Mouse (Mus musculus) regulatory T cell (primary cell): ENCODE results near the gene Tmprss12.
"Not testable (repeated sequence)": the region's sequence is repeated elsewhere in the genome, so short reads cannot be mapped to it uniquely, and the experiment has no call there.

Source experiments
- in situ Hi-C: fragments of 300-600 bp; cut with MboI, MseI; formaldehyde crosslinking; loops from one replicate; pipeline ENCODE4 v1.15.1; 2025; ENCODE audit warnings: high pct_unique_total_duplicates

The Tmprss12 gene

DNA sequence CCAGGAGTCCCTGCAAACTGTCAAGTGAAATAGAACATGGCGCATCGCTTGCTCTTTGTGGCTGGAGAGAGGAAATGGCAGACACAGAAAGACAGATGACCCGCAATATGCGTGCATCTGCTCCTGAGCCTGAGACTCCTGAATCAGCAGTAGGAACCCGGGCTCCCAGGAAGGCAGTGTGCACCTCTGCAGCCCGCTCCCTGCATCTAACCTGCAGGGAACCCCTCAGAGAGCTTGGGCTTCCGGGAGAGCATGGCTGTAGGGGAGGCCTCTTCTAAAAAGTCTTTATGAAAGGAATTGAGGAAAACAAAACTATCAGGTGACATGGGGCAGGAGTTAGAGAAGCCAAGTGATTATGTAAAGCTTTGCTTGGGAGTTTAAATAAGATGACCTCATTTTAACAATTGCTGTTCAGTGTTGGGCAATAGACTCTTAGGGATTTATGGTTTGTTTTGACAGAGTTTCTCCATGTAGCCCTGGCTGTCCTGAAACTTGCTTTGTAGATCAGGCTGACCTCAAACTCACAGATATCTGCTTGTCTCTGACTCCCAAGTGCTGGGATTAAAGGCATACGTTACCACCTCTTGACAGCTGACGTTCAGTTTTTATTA is 39.8 kb downstream of the Tmprss12 start:
- in situ Hi-C loops, result loop anchor here (5.0 kb wide), 1 partner anchor 132 kb away; no protein-coding TSS in a partner anchor

DNA sequence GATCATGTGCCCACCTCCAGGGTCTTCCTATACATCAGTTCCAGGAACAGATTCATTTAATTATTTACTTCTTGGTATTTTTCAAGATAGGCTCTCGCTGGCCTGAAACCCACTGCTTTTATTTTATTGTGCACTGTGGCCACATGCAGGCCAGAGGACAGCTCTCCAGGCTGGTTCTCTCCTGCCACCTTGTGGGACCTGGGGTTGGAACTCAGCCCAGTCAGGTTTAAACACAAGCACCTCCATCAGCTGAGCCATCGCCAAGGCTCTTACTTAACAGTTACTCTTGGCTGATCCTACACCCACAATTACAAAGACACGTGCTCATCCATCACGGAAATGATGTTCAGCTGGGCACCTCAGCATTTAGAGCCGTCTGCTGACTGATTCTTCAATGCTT is 40.5 kb downstream of the Tmprss12 start:
- in situ Hi-C loops, result loop anchor here (5.0 kb wide), 1 partner anchor 131 kb away; no protein-coding TSS in a partner anchor

DNA sequence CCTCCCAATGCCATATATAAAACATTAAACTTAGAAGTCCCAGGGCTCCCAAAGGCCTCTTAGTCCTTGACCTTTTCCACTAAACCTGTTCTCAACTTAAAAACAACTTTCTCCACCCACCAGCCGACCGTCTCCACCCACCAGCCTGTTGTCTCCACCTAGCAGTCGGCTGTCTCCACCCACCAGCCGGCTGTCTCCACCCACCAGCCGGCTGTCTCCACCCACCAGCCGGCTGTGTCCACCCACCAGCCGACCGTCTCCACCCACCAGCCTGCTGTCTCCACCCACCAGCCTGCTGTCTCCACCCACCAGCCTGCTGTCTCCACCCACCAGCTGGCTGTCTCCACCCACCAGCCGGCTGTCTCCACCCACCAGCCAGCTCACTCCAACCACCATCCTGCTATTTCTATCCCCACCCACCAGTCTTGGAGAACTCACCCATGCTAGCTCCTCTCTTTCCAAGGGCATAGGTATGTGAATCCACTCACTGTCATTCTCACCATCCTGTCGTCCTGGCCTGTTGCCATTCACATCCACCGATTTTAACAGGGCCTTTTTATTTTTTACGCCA is 43.5 kb downstream of the Tmprss12 start:
- in situ Hi-C loops, result loop anchor here (5.0 kb wide), 1 partner anchor 128 kb away; no protein-coding TSS in a partner anchor

DNA sequence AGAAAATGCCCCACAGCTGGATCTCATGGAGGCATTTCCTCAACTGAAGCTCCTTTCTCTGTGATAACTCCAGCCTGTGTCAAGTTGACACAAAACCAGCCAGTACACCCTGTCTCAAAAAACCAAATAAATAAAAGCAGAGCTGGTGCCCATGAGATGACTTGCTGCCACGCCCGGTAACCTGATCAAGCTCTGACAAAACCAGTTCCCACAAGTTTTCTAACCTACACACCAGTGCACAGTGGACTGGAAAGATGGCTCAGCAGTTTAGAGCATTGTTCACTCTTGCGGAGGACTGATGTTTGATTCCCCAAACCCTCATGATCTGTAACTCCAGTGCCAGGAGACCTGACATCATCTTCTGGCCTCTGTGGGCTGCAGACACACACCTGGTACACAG is 44.6 kb downstream of the Tmprss12 start:
- in situ Hi-C loops, result no loop called here

DNA sequence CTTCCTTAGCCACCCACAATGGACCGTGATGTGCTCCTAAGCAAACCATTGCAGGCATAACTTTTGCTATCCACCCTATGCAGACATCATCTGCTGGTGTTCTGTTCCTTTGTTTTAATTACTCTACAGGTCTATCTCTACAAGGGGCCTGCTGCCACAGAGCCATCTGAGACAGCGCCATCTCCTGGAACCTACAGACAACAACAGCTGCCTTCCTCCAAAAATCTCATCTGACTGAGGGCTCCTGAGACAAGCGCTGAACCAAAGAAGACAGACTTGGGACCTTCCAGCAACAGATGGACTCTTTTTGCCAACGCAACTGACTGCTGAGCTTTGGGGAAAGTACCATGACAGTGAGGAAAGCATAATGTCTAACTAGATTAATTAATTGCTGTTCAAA is 47.5 kb downstream of the Tmprss12 start:
- in situ Hi-C loops, result not testable (repeated sequence)

DNA sequence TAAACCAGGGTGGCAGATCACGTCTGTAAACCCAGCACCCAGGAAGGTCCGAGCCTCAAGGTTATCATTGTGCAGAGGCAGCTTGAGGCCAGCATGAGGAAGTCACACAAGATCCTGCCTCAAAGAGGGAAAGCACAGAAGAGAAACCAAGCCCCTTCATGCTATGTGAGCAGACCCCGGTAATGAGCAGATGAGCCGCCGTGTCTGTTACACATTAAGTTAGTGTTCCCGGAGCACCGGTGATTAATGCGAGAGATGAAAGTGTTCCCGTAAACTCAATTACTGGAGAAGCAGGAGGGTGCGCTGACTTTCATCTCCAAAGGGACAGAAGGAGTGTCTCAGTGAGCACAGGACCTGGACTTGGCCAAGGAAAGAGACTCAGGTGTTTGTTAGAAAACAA is 48.7 kb downstream of the Tmprss12 start:
- in situ Hi-C loops, result not testable (repeated sequence)

DNA sequence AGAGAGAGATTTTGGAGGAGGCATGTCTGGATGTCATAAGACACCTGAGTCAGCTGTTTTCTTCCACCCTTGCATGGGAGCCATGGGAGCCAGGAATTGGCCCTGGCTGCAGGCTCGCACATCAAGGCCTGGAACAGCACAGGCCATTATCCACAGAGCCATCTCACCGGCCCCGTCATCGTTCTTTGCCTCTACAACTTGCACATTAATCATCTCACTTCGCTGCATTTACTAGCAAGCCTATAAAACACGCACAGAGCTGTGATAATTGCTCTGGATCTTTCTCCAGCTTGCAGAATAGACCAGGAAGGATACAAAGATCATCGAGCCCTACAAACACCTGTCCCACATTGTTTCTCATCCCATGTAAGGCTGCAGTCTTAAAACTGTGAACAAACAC is 50.1 kb downstream of the Tmprss12 start:
- in situ Hi-C loops, result loop anchor here (5.0 kb wide), 1 partner anchor 47 kb away; no protein-coding TSS in a partner anchor

DNA sequence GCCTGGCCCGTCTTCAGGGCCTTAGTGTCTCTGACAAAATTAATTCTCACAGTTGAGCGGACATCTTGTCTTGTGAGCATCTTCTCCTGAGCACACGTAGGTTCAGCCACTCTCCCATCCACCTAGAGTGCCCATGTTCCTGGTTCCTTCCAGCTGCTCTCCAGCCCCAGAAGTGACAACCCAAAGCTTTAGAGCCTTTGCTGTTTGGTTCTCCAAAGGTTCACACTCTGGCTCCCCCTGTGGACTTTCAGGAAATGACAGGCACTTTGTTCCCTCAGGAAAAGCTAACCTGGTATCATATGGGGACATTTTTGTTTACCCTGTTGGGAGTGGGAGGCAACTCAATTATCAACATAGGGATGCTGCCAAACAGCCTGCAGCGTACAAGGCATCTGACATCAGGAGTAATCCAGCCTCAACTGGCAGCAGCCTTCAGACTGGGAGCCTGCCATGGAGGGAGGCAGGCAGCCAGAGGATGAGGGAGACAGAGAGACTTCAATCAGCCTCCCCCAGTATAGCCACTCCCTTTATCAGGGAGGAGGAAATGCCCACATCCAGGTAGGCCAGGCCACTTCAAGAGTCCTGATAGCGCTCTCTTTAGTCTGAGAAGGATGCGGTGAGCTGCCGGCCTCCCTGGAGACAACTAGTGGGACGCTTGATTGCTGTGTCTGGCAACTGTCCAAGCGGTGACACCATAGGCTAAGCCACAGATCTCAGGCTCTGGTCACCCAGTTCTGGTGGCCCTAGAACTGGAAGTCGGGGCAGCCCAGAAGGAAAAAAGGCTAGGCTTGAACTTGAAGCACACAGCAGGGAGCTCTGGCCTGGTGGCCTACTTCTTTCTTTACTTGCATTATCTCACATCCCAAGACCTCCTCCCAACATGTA is 51.7 kb downstream of the Tmprss12 start:
- in situ Hi-C loops, result loop anchor here (5.0 kb wide), 1 partner anchor 45 kb away; no protein-coding TSS in a partner anchor

DNA sequence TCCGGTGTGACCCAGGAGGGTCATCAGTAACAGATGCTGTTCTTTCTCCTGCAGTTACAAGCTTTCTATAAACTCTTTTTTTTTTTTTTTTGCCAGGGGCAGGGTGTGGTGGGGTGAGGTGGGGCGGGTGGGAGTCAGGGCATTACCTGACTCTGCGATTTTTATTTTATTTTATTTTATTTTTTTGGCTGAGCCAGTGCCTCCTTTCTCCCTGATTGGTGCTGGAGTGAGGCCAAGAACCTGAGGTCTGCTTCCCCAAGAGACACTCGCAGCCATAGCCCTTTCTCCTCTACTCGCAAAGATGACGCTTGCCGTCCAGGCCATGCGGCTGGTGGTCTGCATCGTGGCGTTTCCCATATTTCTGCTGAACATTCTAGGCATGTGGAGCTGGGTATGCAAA is 54.0 kb downstream of the Tmprss12 start, which contains the start of gene Mettl7a3:
TSS of gene Mettl7a3 (plus strand) at position 301 of the 400 bp plus-strand sequence.
- in situ Hi-C loops, result loop anchor here (5.0 kb wide), 1 partner anchor 43 kb away; no protein-coding TSS in a partner anchor

DNA sequence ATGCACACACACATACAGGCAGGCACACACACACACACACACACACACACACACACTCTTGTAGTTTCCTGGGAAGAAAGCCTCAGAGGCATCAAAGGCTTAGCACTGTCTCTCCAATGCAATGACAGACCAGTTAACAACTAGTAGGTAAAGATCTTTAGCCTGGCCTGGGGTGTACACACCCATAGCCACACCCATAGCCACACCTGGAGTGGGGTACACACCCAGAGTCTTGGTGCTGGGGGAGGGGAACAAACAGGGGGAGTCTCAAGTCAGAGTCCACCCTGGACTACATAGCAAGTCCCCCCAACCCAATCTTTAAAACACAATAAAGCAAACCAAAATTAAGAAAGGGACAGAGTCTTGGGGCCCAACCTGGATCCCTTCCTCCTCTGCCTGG is 56.7 kb downstream of the Tmprss12 start:
- in situ Hi-C loops, result not testable (repeated sequence)

DNA sequence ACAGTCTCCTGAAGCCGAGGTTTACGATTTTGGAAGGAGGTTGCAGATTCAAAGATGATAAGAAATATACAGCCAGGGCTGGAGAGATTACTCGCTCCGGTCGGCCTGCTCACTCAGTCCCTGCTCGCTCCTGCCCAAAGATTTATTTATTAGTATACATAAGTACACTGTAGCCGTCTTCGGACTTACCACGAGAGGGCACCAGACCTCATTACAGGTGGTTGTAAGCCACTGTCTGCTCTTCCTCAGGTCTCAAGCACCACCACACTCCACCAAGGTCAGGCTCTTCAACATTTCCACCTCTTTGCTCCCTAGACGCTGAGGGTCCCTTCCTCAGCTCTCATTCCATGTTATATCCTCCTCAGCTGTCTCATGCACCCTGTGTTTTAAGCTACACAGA is 57.2 kb downstream of the Tmprss12 start:
- in situ Hi-C loops, result not testable (repeated sequence)

DNA sequence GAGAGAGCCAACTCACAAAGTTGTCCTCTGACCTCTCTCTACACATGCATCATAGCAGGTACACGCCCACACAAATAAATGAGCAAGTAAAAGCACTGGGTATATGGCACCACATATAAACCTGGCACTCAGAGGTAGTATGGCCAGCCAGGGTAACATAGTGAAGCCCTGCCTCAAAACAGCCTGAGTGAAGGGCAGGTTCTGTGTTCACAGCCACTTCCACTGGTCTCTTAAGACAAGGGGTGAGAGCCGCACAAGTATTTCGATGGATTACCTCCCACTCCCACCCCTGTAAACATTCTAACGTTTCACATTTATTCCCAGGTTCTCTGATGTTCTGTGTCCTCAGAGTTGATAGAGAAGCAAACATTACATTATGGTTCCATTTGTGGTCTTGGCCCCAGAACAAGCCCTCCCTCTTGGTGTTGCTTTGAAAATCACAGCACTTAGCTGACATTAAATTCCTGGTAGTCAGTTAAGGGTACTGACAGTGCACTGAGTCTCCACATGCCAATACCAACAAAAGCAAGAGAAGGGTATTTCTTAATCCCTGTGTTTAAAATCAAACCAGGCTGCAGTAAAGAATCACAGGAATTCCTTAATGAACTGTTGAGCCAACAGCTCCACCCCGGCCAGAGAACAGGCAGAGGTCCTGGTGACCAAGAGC is 60.8 kb downstream of the Tmprss12 start:
- in situ Hi-C loops, result not testable (repeated sequence)
